Mouse (Mus musculus) embryonic facial prominence, embryonic 10.5 days (tissue): ENCODE data around the gene Spata13. TPM values are rescaled to one million over a fixed set of nuclear protein-coding genes. Genes with fewer than 3 reads are reported as not detected.

Source experiments
- DNase-seq: peaks from one replicate; pipeline ENCODE4 v3.0.0-alpha.2; 2017; ENCODE audit warnings: low spot score
- H3K27ac ChIP-seq: fragments of 300-500 bp; sonication (generic); replicated peaks from 2 replicates; pipeline ENCODE4 v1.5.1; 2016; ENCODE audit warnings: mild to moderate bottlenecking
- H3K27me3 ChIP-seq: fragments of 300-500 bp; sonication (generic); replicated peaks from 2 replicates; pipeline ENCODE4 v1.6.1; 2016; ENCODE audit warnings: low read depth, mild to moderate bottlenecking; ENCODE audit not compliant: poor library complexity, severe bottlenecking
- H3K36me3 ChIP-seq: fragments of 300-500 bp; sonication (generic); replicated peaks from 2 replicates; pipeline ENCODE4 v1.6.1; 2016; ENCODE audit warnings: mild to moderate bottlenecking, moderate library complexity
- H3K4me1 ChIP-seq: fragments of 300-500 bp; sonication (generic); 2 replicates; pipeline ENCODE4 v1.6.1; 2016
- H3K4me3 ChIP-seq: fragments of 300-500 bp; sonication (generic); 2 replicates; pipeline ENCODE4 v1.5.1; 2016; ENCODE audit warnings: mild to moderate bottlenecking, moderate library complexity
- H3K9me3 ChIP-seq: fragments of 300-500 bp; sonication (generic); 2 replicates; pipeline ENCODE4 v1.6.1; 2016; ENCODE audit warnings: mild to moderate bottlenecking
- WGBS: fragments of 180-500 bp; shearing (Covaris S2); methylation state at CpG from one replicate; pipeline ENCODE4 v1.1.7; 2016; 5-methylcytosine and 5-hydroxymethylcytosine counted together
- polyA plus RNA-seq: library from polyadenylated mRNA; unstranded; fragments of >200 nt; fragmentation: Nextera tagmentation; extraction: Ambion mirVana; gene quantifications from 2 replicates; pipeline ENCODE4 v1.2.1, GENCODE M21; 2016

Spata13 gene
- polyA plus RNA-seq, 1 experiment from 2014 or later: 28.2 TPM

- peaks cover 42% of the 10 kb centered on the region for H3K4me1 ChIP-seq
- peaks cover 19% of the 10 kb centered on the region for H3K36me3 ChIP-seq
- H3K27me3 ChIP-seq: no peaks in the 10 kb centered on the region
- 51% methylated on average over 7 of the region's 7 CpGs for WGBS
- DNase-seq: peak; percentile 59
- H3K9me3 ChIP-seq: no peaks in the 10 kb centered on the region
- no peak overlapping the region for H3K27ac ChIP-seq
- H3K4me3 ChIP-seq: no peak overlapping the region
Observed at GRCm38 (mm10) chr14:60688509-60689205, 54.9 kb downstream of the Spata13 start.

GRCm38 (mm10) chr14:60689768-60690167, 56.0 kb downstream of the Spata13 start:
- peaks cover 19% of the 10 kb centered on the region for H3K36me3 ChIP-seq
- H3K4me3 ChIP-seq: no peak overlapping the region
- DNase-seq: no peak
- peaks cover 36% of the 10 kb centered on the region for H3K4me1 ChIP-seq
- H3K9me3 ChIP-seq: no peaks in the 10 kb centered on the region
- 91% methylated on average over 5 of the region's 5 CpGs for WGBS
- no peak overlapping the region for H3K27ac ChIP-seq
- H3K27me3 ChIP-seq: no peaks in the 10 kb centered on the region

- DNase-seq: no peak
- no peaks in the 10 kb centered on the region for H3K27me3 ChIP-seq
- H3K27ac ChIP-seq: peak overlapping the region; percentile 30; the same call in 1 of the 2 replicates
- H3K4me1 ChIP-seq: peaks cover 36% of the 10 kb centered on the region
- H3K36me3 ChIP-seq: peaks cover 19% of the 10 kb centered on the region
- no peak overlapping the region for H3K4me3 ChIP-seq
- no peaks in the 10 kb centered on the region for H3K9me3 ChIP-seq
- 69% methylated on average over 7 of the region's 7 CpGs for WGBS
Observed at GRCm38 (mm10) chr14:60690631-60691030, 56.8 kb downstream of the Spata13 start.

GRCm38 (mm10) chr14:60693122-60693536, 59.3 kb downstream of the Spata13 start:
- H3K4me1 ChIP-seq: peaks cover 21% of the 10 kb centered on the region
- H3K36me3 ChIP-seq: peaks cover 19% of the 10 kb centered on the region
- DNase-seq: no peak
- H3K27ac ChIP-seq: no peak overlapping the region
- WGBS: 79% methylated on average over 11 of the region's 11 CpGs
- H3K27me3 ChIP-seq: no peaks in the 10 kb centered on the region
- H3K4me3 ChIP-seq: no peak overlapping the region
- H3K9me3 ChIP-seq: no peaks in the 10 kb centered on the region

GRCm38 (mm10) chr14:60693666-60694065, 59.9 kb downstream of the Spata13 start:
- H3K36me3 ChIP-seq: peaks cover 19% of the 10 kb centered on the region
- H3K9me3 ChIP-seq: no peaks in the 10 kb centered on the region
- H3K27ac ChIP-seq: no peak overlapping the region

GRCm38 (mm10) chr14:60694215-60694997, 60.6 kb downstream of the Spata13 start:
- DNase-seq: peak; percentile 45
- Histone ChIP-seq H3K9me3 (no peaks in the 10 kb centered on the region), H3K27me3 (no peaks in the 10 kb centered on the region), H3K27ac (no peak overlapping the region), H3K36me3 (peaks cover 19% of the 10 kb centered on the region), H3K4me3 (no peak overlapping the region), H3K4me1 (peaks cover 10% of the 10 kb centered on the region; the same call in 1 of the 2 replicates)
- 79% methylated on average over 14 of the region's 14 CpGs for WGBS

More at GRCm38 (mm10) chr14:60693666-60694065, 59.9 kb downstream of the Spata13 start:
- H3K4me1 ChIP-seq: peaks cover 17% of the 10 kb centered on the region
- DNase-seq: no peak
- no peak overlapping the region for H3K4me3 ChIP-seq
- 92% methylated on average over 5 of the region's 5 CpGs for WGBS
- no peaks in the 10 kb centered on the region for H3K27me3 ChIP-seq

- H3K27ac ChIP-seq: no peak overlapping the region
- H3K4me1 ChIP-seq: no peaks in the 10 kb centered on the region
- H3K27me3 ChIP-seq: no peaks in the 10 kb centered on the region
- no peak for DNase-seq
- no peaks in the 10 kb centered on the region for H3K9me3 ChIP-seq
- no peak overlapping the region for H3K4me3 ChIP-seq
- H3K36me3 ChIP-seq: peaks cover 2% of the 10 kb centered on the region
- 88% methylated on average over 8 of the region's 8 CpGs for WGBS
Observed at GRCm38 (mm10) chr14:60697351-60697750, 63.5 kb downstream of the Spata13 start.

GRCm38 (mm10) chr14:60698980-60699379, 65.2 kb downstream of the Spata13 start:
- DNase-seq: no peak
- no peak overlapping the region for H3K27ac ChIP-seq
- H3K9me3 ChIP-seq: no peaks in the 10 kb centered on the region
- H3K4me1 ChIP-seq: no peaks in the 10 kb centered on the region; the same call in 1 of the 2 replicates
- H3K4me3 ChIP-seq: no peak overlapping the region
- 86% methylated on average over 10 of the region's 10 CpGs for WGBS
- H3K36me3 ChIP-seq: no peaks in the 10 kb centered on the region; the same call in 1 of the 2 replicates
- H3K27me3 ChIP-seq: no peaks in the 10 kb centered on the region

- 83% methylated on average over 10 of the region's 10 CpGs for WGBS
- Histone ChIP-seq H3K9me3 (no peaks in the 10 kb centered on the region), H3K27ac (no peak overlapping the region), H3K4me3 (no peak overlapping the region), H3K27me3 (no peaks in the 10 kb centered on the region), H3K36me3 (peaks cover 10% of the 10 kb centered on the region), H3K4me1 (peaks cover 20% of the 10 kb centered on the region)
- DNase-seq: no peak
Observed at GRCm38 (mm10) chr14:60702377-60703140, 68.8 kb downstream of the Spata13 start.

- no peak overlapping the region for H3K27ac ChIP-seq
- DNase-seq: no peak
- peaks cover 16% of the 10 kb centered on the region for H3K36me3 ChIP-seq
- no peaks in the 10 kb centered on the region for H3K27me3 ChIP-seq
- no peak overlapping the region for H3K4me3 ChIP-seq
- peaks cover 33% of the 10 kb centered on the region for H3K4me1 ChIP-seq
- H3K9me3 ChIP-seq: no peaks in the 10 kb centered on the region
- 85% methylated on average over 6 of the region's 6 CpGs for WGBS
Observed at GRCm38 (mm10) chr14:60704510-60704909, 70.7 kb downstream of the Spata13 start.

- H3K4me3 ChIP-seq: no peak overlapping the region
- no peaks in the 10 kb centered on the region for H3K9me3 ChIP-seq
- peaks cover 20% of the 10 kb centered on the region for H3K36me3 ChIP-seq
- no peak overlapping the region for H3K27ac ChIP-seq
- WGBS: 63% methylated on average over 3 of the region's 3 CpGs
- no peak for DNase-seq
- peaks cover 37% of the 10 kb centered on the region for H3K4me1 ChIP-seq
- no peaks in the 10 kb centered on the region for H3K27me3 ChIP-seq
Observed at GRCm38 (mm10) chr14:60704961-60705360, 71.2 kb downstream of the Spata13 start.

GRCm38 (mm10) chr14:60709192-60709591, 75.4 kb downstream of the Spata13 start:
- WGBS: 56% methylated on average over 11 of the region's 11 CpGs
- DNase-seq: no peak
- H3K4me3 ChIP-seq: no peak overlapping the region
- H3K27me3 ChIP-seq: no peaks in the 10 kb centered on the region
- no peaks in the 10 kb centered on the region for H3K9me3 ChIP-seq
- peak overlapping the region; percentile 51 for H3K27ac ChIP-seq
- peaks cover 56% of the 10 kb centered on the region for H3K36me3 ChIP-seq
- H3K4me1 ChIP-seq: peaks cover 37% of the 10 kb centered on the region
